Mouse (Mus musculus) forebrain, postnatal 0 days (tissue): Measurements from ENCODE around the gene Erich3. TPM values are rescaled to one million over a fixed set of nuclear protein-coding genes. Genes with fewer than 3 reads are reported as not detected.
A peak's percentile ranks its signal among the peaks of the same experiment; 100 is the strongest.

Experiments used
- ATAC-seq: fragments of 200-750 bp; cut with Nextera tagmentation; 2 replicates; pipeline ENCODE4 v1.8.0; 2017; ENCODE audit warnings: mild to moderate bottlenecking, moderate library complexity
- DNase-seq: peaks from one replicate; pipeline ENCODE4 v3.0.0-alpha.2; 2015
- H3K27ac ChIP-seq: fragments of 300-500 bp; sonication (generic); 2 replicates; pipeline ENCODE4 v1.5.1; 2014; ENCODE audit warnings: low read depth, mild to moderate bottlenecking, antibody characterized with exemption, low read length, moderate library complexity, mixed read lengths
- H3K27me3 ChIP-seq: fragments of 300-500 bp; sonication (generic); 2 replicates; pipeline ENCODE4 v1.6.1; 2014; ENCODE audit warnings: mild to moderate bottlenecking, low read length, mixed read lengths; ENCODE audit not compliant: insufficient read depth
- H3K36me3 ChIP-seq: fragments of 300-500 bp; sonication (generic); 2 replicates; pipeline ENCODE4 v1.6.1; 2014; ENCODE audit warnings: mild to moderate bottlenecking, moderate library complexity; ENCODE audit not compliant: insufficient read depth
- H3K4me1 ChIP-seq: fragments of 300-500 bp; sonication (generic); 2 replicates; pipeline ENCODE4 v1.6.1; 2014; ENCODE audit warnings: antibody characterized with exemption; ENCODE audit not compliant: insufficient read depth
- H3K4me2 ChIP-seq: fragments of 300-500 bp; sonication (generic); 2 replicates; pipeline ENCODE4 v1.6.1; 2014; ENCODE audit warnings: low read depth, mild to moderate bottlenecking, moderate library complexity
- H3K4me3 ChIP-seq: fragments of 300-500 bp; sonication (generic); 2 replicates; pipeline ENCODE4 v1.5.1; 2014; ENCODE audit warnings: low read depth, low read length, mixed read lengths
- H3K9ac ChIP-seq: fragments of 300-500 bp; sonication (generic); 2 replicates; pipeline ENCODE4 v1.6.1; 2014; ENCODE audit warnings: mild to moderate bottlenecking
- H3K9me3 ChIP-seq: fragments of 300-500 bp; sonication (generic); 2 replicates; pipeline ENCODE4 v1.6.1; 2016; ENCODE audit warnings: low read length
- CTCF ChIP-seq: sonication (generic); IDR thresholded peaks from 2 replicates; pipeline ENCODE4 v1.5.1; 2016; ENCODE audit warnings: antibody characterized with exemption, control low read depth, low read depth
- WGBS: fragments of 180-500 bp; shearing (Covaris S2); extraction: QIAGEN DNeasy Blood & Tissue Kit; methylation state at CpG from one replicate; pipeline ENCODE4 v1.1.7; 2014; 5-methylcytosine and 5-hydroxymethylcytosine counted together
- polyA plus RNA-seq: library from polyadenylated mRNA; unstranded; fragments of >200 nt; fragmentation: Nextera tagmentation; extraction: Ambion mirVana; gene quantifications from 2 replicates; pipeline ENCODE4 v1.2.1, GENCODE M21; 2015
- total RNA-seq: library from RNA; depleted of rRNA; stranded (reverse); fragments of >200 nt; gene quantifications from 2 replicates; pipeline ENCODE4 v1.2.3, GENCODE M21; 2014

The Erich3 gene
- total and polyA plus RNA-seq, 2 experiments from 2014 or later = 2.7 to 3.5 TPM

DNA sequence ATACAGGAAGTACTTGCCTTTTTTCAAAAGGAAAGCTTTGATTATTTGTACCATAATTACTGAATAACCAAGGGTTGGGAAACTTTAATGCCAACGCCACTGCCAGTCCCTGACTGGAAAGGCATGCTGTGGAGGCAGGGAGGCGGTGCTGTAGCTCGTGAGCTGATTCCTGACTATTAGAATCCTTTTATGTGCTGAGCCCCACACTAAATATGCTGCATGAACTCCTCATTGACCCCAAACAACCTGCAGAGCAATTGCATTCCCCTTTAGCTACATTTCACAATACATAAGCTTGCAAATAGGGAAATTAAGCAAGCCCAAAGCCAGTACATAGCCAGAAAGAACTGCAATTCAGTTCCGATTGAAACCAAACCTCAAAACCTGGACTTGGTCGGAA, 77.8 kb downstream of the Erich3 start:
- DNase-seq (no peak), ATAC-seq (no peak)
- WGBS = 45% methylated on average over 5 of the region's 5 CpGs
- TF ChIP-seq CTCF = no peak
- no peaks in the 10 kb centered on the region for H3K36me3 ChIP-seq
- H3K9me3 ChIP-seq = no peaks in the 10 kb centered on the region
- H3K4me2 ChIP-seq = no peak overlapping the region
- no peaks in the 10 kb centered on the region for H3K27me3 ChIP-seq
- H3K4me3 ChIP-seq = no peak overlapping the region
- no peak overlapping the region for H3K27ac ChIP-seq
- no peaks in the 10 kb centered on the region for H3K4me1 ChIP-seq
- no peak overlapping the region for H3K9ac ChIP-seq

DNA sequence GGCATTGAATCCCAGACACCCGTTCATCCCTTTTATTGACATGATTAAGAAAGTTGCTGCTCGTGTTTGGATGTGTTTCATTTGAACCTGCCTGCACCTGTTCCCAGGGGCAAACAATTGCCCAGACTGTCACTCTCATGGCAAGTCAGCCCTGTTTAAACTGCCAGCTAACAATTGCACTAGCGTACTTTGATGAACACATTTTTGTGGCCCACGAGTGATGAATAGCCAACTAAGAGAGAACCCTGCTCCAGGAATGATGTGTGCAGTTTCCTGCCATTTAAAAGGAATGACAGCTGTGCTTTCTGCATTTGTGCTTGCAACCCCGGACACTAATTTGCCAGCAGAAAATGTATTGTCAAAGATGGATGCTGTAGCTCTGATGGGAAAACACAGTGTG, 79.3 kb downstream of the Erich3 start:
- Histone ChIP-seq H3K36me3 (no peaks in the 10 kb centered on the region), H3K27me3 (no peaks in the 10 kb centered on the region), H3K4me3 (no peak overlapping the region), H3K27ac (no peak overlapping the region), H3K9ac (no peak overlapping the region), H3K4me1 (no peaks in the 10 kb centered on the region), H3K9me3 (no peaks in the 10 kb centered on the region), H3K4me2 (no peak overlapping the region)
- no peak for TF ChIP-seq CTCF
- no peak for DNase-seq
- 25% methylated on average over 5 of the region's 5 CpGs for WGBS
- ATAC-seq = no peak

DNA sequence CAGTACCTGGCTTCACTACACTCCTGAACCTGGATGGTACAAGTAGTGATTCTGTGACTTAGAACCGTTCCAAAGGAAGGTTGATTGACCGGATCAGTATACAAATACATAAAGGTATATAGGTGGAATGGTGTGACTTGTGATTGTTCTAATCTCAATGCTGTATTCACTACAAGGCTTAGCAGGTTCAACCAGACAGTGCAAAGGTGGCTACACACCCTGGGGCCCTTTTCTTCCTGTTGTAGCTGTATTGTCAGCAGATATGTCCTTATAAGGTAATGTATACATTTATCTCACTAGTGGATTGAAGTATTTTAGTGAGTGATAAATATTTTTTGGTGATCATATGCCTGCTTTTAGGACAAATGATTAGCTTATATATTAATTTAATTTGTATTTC, 80.7 kb downstream of the Erich3 start:
- 90% methylated on average over 2 of the region's 2 CpGs for WGBS
- no peaks in the 10 kb centered on the region for H3K27me3 ChIP-seq
- DNase-seq (no peak), ATAC-seq (no peak)
- H3K4me1 ChIP-seq = no peaks in the 10 kb centered on the region
- H3K4me3 ChIP-seq = no peak overlapping the region
- no peak for TF ChIP-seq CTCF
- no peaks in the 10 kb centered on the region for H3K36me3 ChIP-seq
- H3K9ac ChIP-seq = no peak overlapping the region
- no peaks in the 10 kb centered on the region for H3K9me3 ChIP-seq
- H3K27ac ChIP-seq = no peak overlapping the region
- no peak overlapping the region for H3K4me2 ChIP-seq

DNA sequence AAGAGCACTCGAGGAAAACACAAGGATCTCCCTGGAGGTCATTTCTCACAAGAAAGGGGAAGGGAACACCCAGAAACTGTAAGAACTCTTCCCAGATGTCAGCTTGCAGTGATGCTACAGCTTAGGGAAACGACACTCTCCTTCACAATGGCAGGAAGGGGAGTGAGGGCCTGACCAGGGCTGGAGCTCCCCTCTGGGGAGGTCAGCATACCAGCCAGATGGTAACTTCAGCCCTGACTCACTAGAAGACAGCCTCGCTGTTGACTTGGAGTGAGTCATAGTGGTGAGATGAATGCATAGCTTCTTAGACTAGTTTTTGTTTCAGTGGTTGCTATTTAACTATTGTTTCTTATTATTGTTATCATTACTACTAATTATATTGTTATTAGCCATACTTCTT, 90.8 kb downstream of the Erich3 start:
- no peak for DNase-seq
- H3K9ac ChIP-seq = no peak overlapping the region
- H3K4me1 ChIP-seq = no peaks in the 10 kb centered on the region
- no peak overlapping the region for H3K4me3 ChIP-seq
- no peaks in the 10 kb centered on the region for H3K27me3 ChIP-seq
- no peak for ATAC-seq
- no peaks in the 10 kb centered on the region for H3K36me3 ChIP-seq
- TF ChIP-seq CTCF = no peak
- H3K4me2 ChIP-seq = no peak overlapping the region
- no peak overlapping the region for H3K27ac ChIP-seq
- no peaks in the 10 kb centered on the region for H3K9me3 ChIP-seq
- 51% methylated on average over 3 of the region's 3 CpGs for WGBS

DNA sequence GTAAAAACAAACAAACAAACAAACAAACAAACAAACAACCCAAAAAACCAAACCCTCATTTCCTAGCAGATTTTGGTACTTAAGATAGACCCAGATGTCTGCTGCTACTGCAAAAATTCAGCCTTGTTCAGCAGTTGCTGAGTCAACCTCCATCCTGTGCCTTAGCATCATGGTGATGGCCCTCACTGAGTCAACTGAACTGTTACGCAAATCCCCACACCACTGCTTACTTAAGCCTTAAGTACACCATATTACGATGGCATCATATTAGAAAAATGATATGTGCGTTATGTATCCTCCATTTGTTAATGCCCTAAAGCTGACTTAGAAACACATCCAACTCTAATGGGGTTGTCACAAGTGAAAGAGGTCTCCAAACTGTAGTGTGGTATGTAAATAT, 91.6 kb downstream of the Erich3 start:
- no peak for DNase-seq
- Histone ChIP-seq H3K4me3 (no peak overlapping the region), H3K36me3 (no peaks in the 10 kb centered on the region), H3K27ac (no peak overlapping the region), H3K9me3 (no peaks in the 10 kb centered on the region), H3K27me3 (no peaks in the 10 kb centered on the region), H3K9ac (no peak overlapping the region), H3K4me1 (no peaks in the 10 kb centered on the region), H3K4me2 (no peak overlapping the region)
- no peak for ATAC-seq
- WGBS = 95% methylated on average over 3 of the region's 3 CpGs
- no peak for TF ChIP-seq CTCF

DNA sequence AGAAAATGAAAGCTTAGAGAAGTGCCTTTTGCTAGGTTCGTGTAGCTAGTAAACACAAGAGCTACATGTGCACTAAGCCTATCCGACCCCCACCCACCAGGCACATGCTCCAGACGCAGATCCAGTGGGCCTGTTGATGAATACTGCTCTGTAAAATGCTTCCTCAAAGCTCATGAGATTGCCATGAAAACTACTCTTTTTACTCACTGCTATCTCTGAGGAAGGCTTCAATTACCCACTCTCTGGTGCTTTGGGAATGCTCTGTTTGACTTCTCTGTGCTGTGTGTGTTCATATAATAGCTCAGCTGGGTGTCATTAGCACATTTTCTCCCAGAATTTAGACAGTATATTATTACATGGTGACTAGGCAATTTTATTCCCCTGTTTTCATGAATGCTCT, 94.4 kb downstream of the Erich3 start:
- WGBS = 50% methylated on average over 3 of the region's 3 CpGs

DNA sequence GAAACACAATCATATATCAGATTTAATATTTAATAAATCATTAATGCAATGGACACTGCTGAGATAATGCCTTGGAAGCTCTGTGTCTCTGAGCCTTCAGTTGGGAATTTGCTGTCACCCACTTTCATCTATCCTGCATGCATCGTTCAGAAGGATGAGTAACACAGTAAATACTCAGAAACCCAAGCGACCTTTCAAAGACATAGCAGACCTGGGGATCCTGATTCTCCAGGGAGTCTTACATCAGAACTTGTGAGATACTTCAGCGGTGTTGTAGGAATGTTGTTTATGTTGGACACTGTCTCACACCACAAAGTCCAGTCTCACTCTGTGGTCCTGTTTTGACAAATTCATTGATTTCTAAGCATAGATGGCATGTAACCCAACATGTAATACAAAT, 97.4 kb downstream of the Erich3 start:
- Histone ChIP-seq H3K4me1 (no peaks in the 10 kb centered on the region), H3K4me3 (no peak overlapping the region), H3K9me3 (no peaks in the 10 kb centered on the region), H3K36me3 (no peaks in the 10 kb centered on the region), H3K4me2 (no peak overlapping the region), H3K9ac (no peak overlapping the region), H3K27ac (no peak overlapping the region), H3K27me3 (no peaks in the 10 kb centered on the region; the same call in 1 of the 2 replicates)
- no peak for DNase-seq
- 88% methylated on average over 3 of the region's 3 CpGs for WGBS
- ATAC-seq = no peak
- TF ChIP-seq CTCF = no peak

More for the DNA sequence above, 94.4 kb downstream of the Erich3 start:
- Histone ChIP-seq H3K9me3 (no peaks in the 10 kb centered on the region), H3K9ac (no peak overlapping the region), H3K27me3 (no peaks in the 10 kb centered on the region), H3K4me2 (no peak overlapping the region), H3K4me3 (no peak overlapping the region), H3K36me3 (no peaks in the 10 kb centered on the region), H3K4me1 (no peaks in the 10 kb centered on the region), H3K27ac (no peak overlapping the region)
- TF ChIP-seq CTCF = no peak
- ATAC-seq (peak; percentile 79), DNase-seq (no peak)

DNA sequence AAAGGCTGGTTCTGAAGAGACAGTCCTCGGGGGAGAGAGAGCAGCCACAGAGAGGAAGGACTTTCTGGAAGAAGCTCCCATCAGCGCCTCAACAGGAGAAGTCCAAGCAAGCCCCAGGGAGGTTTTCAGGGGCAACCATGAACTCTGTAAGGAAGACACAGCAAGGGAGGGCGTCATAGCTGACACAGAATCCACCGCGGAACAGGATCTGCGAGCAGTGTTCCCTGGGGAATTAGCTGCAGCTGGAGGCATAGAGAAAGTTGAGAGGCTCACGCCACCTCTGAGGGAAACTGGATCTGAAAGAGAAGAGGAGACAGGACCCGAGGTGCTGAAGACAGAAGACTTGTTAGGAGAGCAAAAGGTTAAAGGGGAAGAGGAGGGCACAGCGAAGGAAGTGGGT, 99.7 kb downstream of the Erich3 start:
- 76% methylated on average over 9 of the region's 9 CpGs for WGBS
- no peak overlapping the region for H3K9ac ChIP-seq
- H3K4me1 ChIP-seq = no peaks in the 10 kb centered on the region
- no peaks in the 10 kb centered on the region for H3K36me3 ChIP-seq
- ATAC-seq (no peak), DNase-seq (no peak)
- no peak overlapping the region for H3K4me2 ChIP-seq
- no peak overlapping the region for H3K27ac ChIP-seq
- TF ChIP-seq CTCF = no peak
- no peaks in the 10 kb centered on the region; the same call in 1 of the 2 replicates for H3K27me3 ChIP-seq
- H3K9me3 ChIP-seq = no peaks in the 10 kb centered on the region
- no peak overlapping the region for H3K4me3 ChIP-seq
